In genomic region chr7:90019570-90019969, GRCm38 (mm10) we compare ENCODE assay signal across 12 mouse cellular contexts. TPM values are rescaled to one million over a fixed set of nuclear protein-coding genes. Genes with fewer than 3 reads are reported as not detected.
DNase-seq lines count a peak whose midpoint lies in the region; ATAC-seq and TF ChIP-seq lines count a peak whose summit lies in the region.
"Had no signal": no experiment of that assay in that cellular context is flagged by ENCODE, and none has a peak within 500 bp of the region (broad histone marks: within the 10 kb centered on the region; RNA-seq: fewer than 3 reads in every experiment).

No protein-coding gene starts in this region.

- no peaks in the 10 kb centered on the region for H3K9me3 ChIP-seq in lung, embryonic 15.5 days
- no peaks in the 10 kb centered on the region for H3K9me3 ChIP-seq in liver, embryonic 15.5 days (replicated peaks)
- H3K9me3 ChIP-seq in stomach, embryonic 14.5 days (ENCODE audit: control insufficient read depth, low read depth, low read length) = no peaks in the 10 kb centered on the region
- H3K9me3 ChIP-seq: kidney, embryonic 15.5 days; limb, embryonic 12.5 days had no signal

- ATAC-seq in lung, embryonic 15.5 days (ENCODE audit: borderline replicate concordance, extremely low read depth, low FRiP score, low TSS enrichment) = 0 out of 2 replicates have a peak, but pooled peaks have one; percentile 41
- peak; percentile 65 for ATAC-seq in liver, embryonic 15.5 days (ENCODE audit: insufficient read depth)
- peak; percentile 77; the same call in 1 of the 2 replicates for ATAC-seq in stomach, embryonic 14.5 days (ENCODE audit: insufficient number of reproducible peaks, insufficient read depth, low FRiP score, low read depth)

- no peak for TF ChIP-seq CTCF in lung, adult 2 months (IDR thresholded peaks at IDR 0.05; ENCODE audit: insufficient read depth, low read length)
- TF ChIP-seq CTCF in bone marrow, adult 2 months (IDR thresholded peaks at IDR 0.05; ENCODE audit: control insufficient read depth, insufficient read depth, low read length) = no peak

- no peak overlapping the region for H3K27ac ChIP-seq in lung, embryonic 15.5 days
- H3K27ac ChIP-seq in bone marrow, adult 2 months (ENCODE audit: control insufficient read depth, insufficient read depth, low read depth, low read length, poor library complexity) = peak overlapping the region; percentile 64; the same call in 1 of the 2 replicates
- peak overlapping the region; percentile 67 for H3K27ac ChIP-seq in liver, embryonic 15.5 days (replicated peaks)
- H3K27ac ChIP-seq in stomach, embryonic 14.5 days (ENCODE audit: low read length) = no peak overlapping the region
- H3K27ac ChIP-seq: kidney, embryonic 15.5 days; limb, embryonic 12.5 days had no signal

- H3K4me2 ChIP-seq in lung, embryonic 15.5 days = no peak overlapping the region
- H3K4me2 ChIP-seq in liver, embryonic 15.5 days = 0 out of 2 replicates have a peak overlapping the region, but pooled peaks have one; percentile 8
- H3K4me2 ChIP-seq in stomach, embryonic 14.5 days (replicated peaks; ENCODE audit: low read depth, low read length) = no peak overlapping the region
- H3K4me2 ChIP-seq: kidney, embryonic 15.5 days; limb, embryonic 12.5 days had no signal

- no peaks in the 10 kb centered on the region for H3K36me3 ChIP-seq in lung, embryonic 15.5 days
- no peaks in the 10 kb centered on the region for H3K36me3 ChIP-seq in liver, embryonic 15.5 days (replicated peaks)
- no peaks in the 10 kb centered on the region for H3K36me3 ChIP-seq in stomach, embryonic 14.5 days (ENCODE audit: control insufficient read depth, insufficient read depth, low read length)
- H3K36me3 ChIP-seq: kidney, embryonic 15.5 days; limb, embryonic 12.5 days had no signal

- H3K4me3 ChIP-seq in lung, embryonic 15.5 days = no peak overlapping the region
- H3K4me3 ChIP-seq in lung, adult 2 months (replicated peaks; ENCODE audit: extremely low read depth, low read depth, low read length) = no peak overlapping the region
- no peak overlapping the region for H3K4me3 ChIP-seq in bone marrow, adult 2 months (replicated peaks; ENCODE audit: control insufficient read depth, low read depth, low read length)
- no peak overlapping the region for H3K4me3 ChIP-seq in liver, embryonic 15.5 days (replicated peaks)
- H3K4me3 ChIP-seq in stomach, embryonic 14.5 days (ENCODE audit: low read depth, low read length) = no peak overlapping the region
- H3K4me3 ChIP-seq: erythroblast, embryonic 14.5 days; kidney, embryonic 15.5 days; limb, embryonic 12.5 days; myocyte had no signal

- DNase-seq in lung, adult 2 months = no peak
- DNase-seq in embryo, embryonic 10.5 days (ENCODE audit: low spot score) = no peak
- no peak for DNase-seq in urinary bladder, postnatal 10 days (ENCODE audit: low spot score)
- no peak for DNase-seq in cerebellum, adult 9-10 months

- H3K9ac ChIP-seq in lung, embryonic 15.5 days = no peak overlapping the region
- no peak overlapping the region for H3K9ac ChIP-seq in liver, embryonic 15.5 days
- no peak overlapping the region for H3K9ac ChIP-seq in stomach, embryonic 14.5 days (replicated peaks; ENCODE audit: low read depth, low read length)
- H3K9ac ChIP-seq: kidney, embryonic 15.5 days; limb, embryonic 12.5 days had no signal

- 52% methylated on average over 10 of the region's 10 CpGs for WGBS in lung, embryonic 15.5 days
- 33% methylated on average over 10 of the region's 10 CpGs for WGBS in lung, adult 2 months
- WGBS in bone marrow, adult 2 months = 20% methylated on average over 10 of the region's 10 CpGs
- WGBS in liver, embryonic 15.5 days (ENCODE audit: insufficient replicate concordance) = 24% methylated on average over 10 of the region's 10 CpGs
- WGBS in stomach, embryonic 14.5 days = 68% methylated on average over 10 of the region's 10 CpGs

- no peaks in the 10 kb centered on the region for H3K27me3 ChIP-seq in lung, embryonic 15.5 days
- peaks cover 5% of the 10 kb centered on the region; the same call in 1 of the 2 replicates for H3K27me3 ChIP-seq in liver, embryonic 15.5 days
- H3K27me3 ChIP-seq in stomach, embryonic 14.5 days (ENCODE audit: control insufficient read depth, insufficient read depth, low read length) = no peaks in the 10 kb centered on the region
- H3K27me3 ChIP-seq: kidney, embryonic 15.5 days; limb, embryonic 12.5 days had no signal

- TF ChIP-seq POLR2A in lung, adult 2 months (IDR thresholded peaks at IDR 0.05; ENCODE audit: borderline replicate concordance, extremely low read depth, low read depth, low read length) = no peak
- TF ChIP-seq POLR2A in bone marrow, adult 2 months (IDR thresholded peaks at IDR 0.05; ENCODE audit: borderline replicate concordance, control insufficient read depth, low read depth, low read length) = no peak

- H3K4me1 ChIP-seq in lung, embryonic 15.5 days = peaks cover 21% of the 10 kb centered on the region
- peaks cover 13% of the 10 kb centered on the region for H3K4me1 ChIP-seq in lung, adult 2 months (ENCODE audit: control insufficient read depth, insufficient read depth, low read length)
- peaks cover 6% of the 10 kb centered on the region for H3K4me1 ChIP-seq in bone marrow, adult 2 months (ENCODE audit: control insufficient read depth, insufficient read depth, low read length)
- H3K4me1 ChIP-seq in liver, embryonic 15.5 days (replicated peaks) = peaks cover 53% of the 10 kb centered on the region
- 0 out of 2 replicates have a peak, but pooled peaks cover 3% of the 10 kb centered on the region for H3K4me1 ChIP-seq in stomach, embryonic 14.5 days (ENCODE audit: control insufficient read depth, insufficient read depth, low read length)

RNA-seq across cellular contexts. Expression of gene Eed, which starts 38.8 kb away (rescaled TPM):
- polyA plus RNA-seq in lung, embryonic 15.5 days (2015; fragmentation: Nextera tagmentation; extraction: Ambion mirVana) = 73.7 and 79.3 TPM in 2 replicates
- 15.0 and 17.5 TPM in 2 replicates for polyA plus RNA-seq in lung, adult 2 months (2012; rRNA removed)
- polyA plus RNA-seq in bone marrow, adult 2 months (2011; ENCODE audit: insufficient read depth, insufficient read length, low replicate concordance, missing spikeins) = 39.1 and 83.2 TPM in 2 replicates
- 31.8 and 34.4 TPM in 2 replicates for polyA plus RNA-seq in liver, embryonic 15.5 days (2015; fragmentation: Nextera tagmentation; extraction: Ambion mirVana)
- polyA plus RNA-seq in stomach, embryonic 14.5 days (2014; fragmentation: Nextera tagmentation; extraction: Ambion mirVana) = 75.9 and 78.8 TPM in 2 replicates

Comparison
In these comparisons a context has a peak if more than half of its experiments do, and no peak if none do; other contexts are left out.
1. H3K27ac ChIP-seq: peak in bone marrow, adult 2 months (single experiment) and liver, embryonic 15.5 days (single experiment); none in lung, embryonic 15.5 days (single experiment) and stomach, embryonic 14.5 days (single experiment).
2. Peak in every context shown above with its lines, with median percentiles within 50 percentile points of each other: ATAC-seq.